16 mouse cellular contexts compared by ENCODE assay signal in the genomic region with DNA sequence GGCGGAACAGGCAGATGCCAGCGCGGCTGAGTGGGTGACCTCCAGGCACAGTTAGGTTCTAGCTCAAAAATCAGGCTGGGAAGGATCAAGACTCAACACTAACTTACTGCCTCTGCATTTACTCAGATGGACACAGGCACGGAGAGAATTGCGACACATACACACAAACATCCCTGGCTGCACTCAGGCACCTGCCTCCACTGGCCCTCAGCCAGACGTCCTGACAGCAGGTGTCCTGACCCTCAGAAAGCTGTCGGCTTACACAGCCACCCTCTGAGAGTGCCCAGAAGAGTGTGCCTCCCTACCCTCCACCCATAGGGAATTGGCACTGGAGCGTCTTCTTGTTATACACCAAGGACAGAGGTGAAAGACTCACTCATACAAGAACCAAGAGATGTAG.
A peak's percentile ranks its signal among the peaks of the same experiment; 100 is the strongest.
DNase-seq lines count a peak whose midpoint lies in the region; ATAC-seq and TF ChIP-seq lines count a peak whose summit lies in the region.
"Had no signal": no experiment of that assay in that cellular context is flagged by ENCODE, and none has a peak within 500 bp of the region (broad histone marks: within the 10 kb centered on the region; RNA-seq: fewer than 3 reads in every experiment).

No protein-coding gene starts in this region.

- TF ChIP-seq CTCF in hindbrain, postnatal 0 days (IDR thresholded peaks at IDR 0.05; ENCODE audit: low read depth) = no peak
- TF ChIP-seq CTCF in layer of hippocampus, adult 2 months (conservative IDR thresholded peaks at IDR 0.05) = no peak

- H3K4me3 ChIP-seq in hindbrain, embryonic 10.5 days = no peak overlapping the region
- H3K4me3 ChIP-seq in hindbrain, postnatal 0 days (ENCODE audit: low read length) = no peak overlapping the region
- no peak overlapping the region for H3K4me3 ChIP-seq in limb, embryonic 14.5 days (replicated peaks; ENCODE audit: low read length)
- H3K4me3 ChIP-seq in layer of hippocampus, adult 2 months = no peak overlapping the region
- H3K4me3 ChIP-seq: heart, embryonic 13.5 days; hindbrain, embryonic 13.5 days; neural tube, embryonic 13.5 days had no signal

- peaks cover 39% of the 10 kb centered on the region for H3K4me1 ChIP-seq in hindbrain, embryonic 10.5 days (replicated peaks)
- peaks cover 6% of the 10 kb centered on the region; the same call in 1 of the 2 replicates for H3K4me1 ChIP-seq in hindbrain, postnatal 0 days (ENCODE audit: insufficient read depth, low read length)
- H3K4me1 ChIP-seq in limb, embryonic 14.5 days (ENCODE audit: control insufficient read depth, insufficient read depth, low read length) = peaks cover 12% of the 10 kb centered on the region

- H3K27ac ChIP-seq in hindbrain, embryonic 10.5 days = peak overlapping the region; percentile 56
- H3K27ac ChIP-seq in hindbrain, postnatal 0 days = no peak overlapping the region
- no peak overlapping the region for H3K27ac ChIP-seq in limb, embryonic 14.5 days (replicated peaks; ENCODE audit: low read depth, low read length)
- H3K27ac ChIP-seq in layer of hippocampus, adult 2 months = no peak overlapping the region
- H3K27ac ChIP-seq: heart, embryonic 13.5 days had no signal

- DNase-seq in cerebellum, postnatal 14 days = peak; percentile 32 to 42
- no peak for DNase-seq in cerebellum, postnatal 4 days (ENCODE audit: low spot score in 2 of 2)
- DNase-seq in hindbrain, embryonic 10.5 days (ENCODE audit: low spot score) = no peak
- no peak for DNase-seq in hindbrain, postnatal 0 days (ENCODE audit: low spot score)
- DNase-seq in retina, postnatal 1 day = peak; percentile 46
- no peak for DNase-seq in retina, embryonic 14.5 days (ENCODE audit: low spot score)
- no peak for DNase-seq in limb, embryonic 14.5 days (ENCODE audit: low spot score)
- no peak for DNase-seq in layer of hippocampus, adult 2 months (ENCODE audit: low spot score in 2 of 2)
- DNase-seq: gastrocnemius, postnatal 25 days; lung, adult 18-20 months; thymus, adult 2 months had no signal

- no peak overlapping the region for H3K9ac ChIP-seq in hindbrain, postnatal 0 days (replicated peaks; ENCODE audit: low read length)
- H3K9ac ChIP-seq in limb, embryonic 14.5 days (ENCODE audit: low read depth, low read length, severe bottlenecking) = peak overlapping the region; percentile 31; the same call in 1 of the 2 replicates
- H3K9ac ChIP-seq: heart, embryonic 13.5 days; hindbrain, embryonic 13.5 days; neural tube, embryonic 13.5 days had no signal

- no peak for ATAC-seq in hindbrain, postnatal 0 days
- ATAC-seq in limb, embryonic 14.5 days (ENCODE audit: low FRiP score, low read depth) = no peak
- ATAC-seq: intestine, embryonic 16.5 days; Patski had no signal

- no peak overlapping the region for H3K4me2 ChIP-seq in hindbrain, postnatal 0 days (ENCODE audit: low read depth, low read length)
- H3K4me2 ChIP-seq in limb, embryonic 14.5 days (replicated peaks; ENCODE audit: low read depth, low read length, severe bottlenecking) = no peak overlapping the region
- H3K4me2 ChIP-seq: heart, embryonic 13.5 days; hindbrain, embryonic 13.5 days; neural tube, embryonic 13.5 days had no signal

- 0 out of 2 replicates have a peak, but pooled peaks cover 16% of the 10 kb centered on the region for H3K36me3 ChIP-seq in hindbrain, embryonic 10.5 days
- H3K36me3 ChIP-seq in hindbrain, postnatal 0 days (ENCODE audit: insufficient read depth, low read length) = no peaks in the 10 kb centered on the region
- H3K36me3 ChIP-seq in limb, embryonic 14.5 days (ENCODE audit: control insufficient read depth, insufficient read depth, low read length) = no peaks in the 10 kb centered on the region
- H3K36me3 ChIP-seq: heart, embryonic 13.5 days; hindbrain, embryonic 13.5 days; neural tube, embryonic 13.5 days had no signal

- WGBS in hindbrain, embryonic 10.5 days = 69% methylated on average over 8 of the region's 8 CpGs
- 54% methylated on average over 8 of the region's 8 CpGs for WGBS in hindbrain, postnatal 0 days
- 62% methylated on average over 8 of the region's 8 CpGs for WGBS in limb, embryonic 14.5 days

- H3K27me3 ChIP-seq in hindbrain, embryonic 10.5 days (ENCODE audit: insufficient read depth, poor library complexity, severe bottlenecking) = no peaks in the 10 kb centered on the region; the same call in 1 of the 2 replicates
- H3K27me3 ChIP-seq in hindbrain, postnatal 0 days (ENCODE audit: insufficient read depth, low read length) = no peaks in the 10 kb centered on the region
- no peaks in the 10 kb centered on the region for H3K27me3 ChIP-seq in limb, embryonic 14.5 days (ENCODE audit: control insufficient read depth, insufficient read depth, low read length)
- H3K27me3 ChIP-seq: hindbrain, embryonic 13.5 days; neural tube, embryonic 13.5 days had no signal

- TF ChIP-seq POLR2A in limb, embryonic 14.5 days (IDR thresholded peaks at IDR 0.05; ENCODE audit: borderline replicate concordance, extremely low read depth, insufficient read depth, insufficient read length) = no peak

- H3K9me3 ChIP-seq in hindbrain, embryonic 10.5 days = no peaks in the 10 kb centered on the region
- no peaks in the 10 kb centered on the region for H3K9me3 ChIP-seq in hindbrain, postnatal 0 days (ENCODE audit: low read length)
- no peaks in the 10 kb centered on the region for H3K9me3 ChIP-seq in limb, embryonic 14.5 days (ENCODE audit: control insufficient read depth, low read length)
- H3K9me3 ChIP-seq: heart, embryonic 13.5 days; hindbrain, embryonic 13.5 days; neural tube, embryonic 13.5 days had no signal

Comparison
In these comparisons a context has a peak if more than half of its experiments do, and no peak if none do; other contexts are left out.
1. DNase-seq: peak in cerebellum, postnatal 14 days (2 of 2) and retina, postnatal 1 day (single experiment); none in cerebellum, postnatal 4 days (0 of 2), hindbrain, embryonic 10.5 days (single experiment), hindbrain, postnatal 0 days (single experiment), retina, embryonic 14.5 days (single experiment), limb, embryonic 14.5 days (single experiment) and layer of hippocampus, adult 2 months (0 of 2).